Mouse (Mus musculus): ENCODE data around the gene Hist1h1c.
A peak's percentile ranks its signal among the peaks of the same experiment; 100 is the strongest.
"Not testable (repeated sequence)": the region's sequence is repeated elsewhere in the genome, so short reads cannot be mapped to it uniquely, and the experiment has no call there.

Hist1h1c gene

DNA sequence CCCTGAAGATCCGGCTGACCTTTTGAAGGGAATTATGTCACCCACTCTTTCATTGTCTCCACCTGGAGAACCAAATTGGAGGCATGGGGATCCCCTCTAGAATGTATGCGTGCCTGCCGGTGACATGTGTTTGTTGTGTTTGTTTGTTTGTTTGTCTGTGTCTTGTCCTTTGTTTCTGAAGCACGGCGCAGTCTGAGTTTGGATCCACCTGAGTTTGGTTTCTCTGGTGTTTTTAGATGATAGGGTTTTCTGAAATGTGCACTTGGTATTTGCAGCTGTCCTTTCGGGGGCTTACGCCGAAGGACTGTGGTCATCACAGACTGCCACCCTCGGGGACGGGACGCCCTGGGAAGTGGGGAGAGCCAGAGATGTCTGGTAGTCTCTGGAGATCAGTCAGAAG is 21.4 kb upstream of the Hist1h1c start:
- DNase-seq, result no peak

DNA sequence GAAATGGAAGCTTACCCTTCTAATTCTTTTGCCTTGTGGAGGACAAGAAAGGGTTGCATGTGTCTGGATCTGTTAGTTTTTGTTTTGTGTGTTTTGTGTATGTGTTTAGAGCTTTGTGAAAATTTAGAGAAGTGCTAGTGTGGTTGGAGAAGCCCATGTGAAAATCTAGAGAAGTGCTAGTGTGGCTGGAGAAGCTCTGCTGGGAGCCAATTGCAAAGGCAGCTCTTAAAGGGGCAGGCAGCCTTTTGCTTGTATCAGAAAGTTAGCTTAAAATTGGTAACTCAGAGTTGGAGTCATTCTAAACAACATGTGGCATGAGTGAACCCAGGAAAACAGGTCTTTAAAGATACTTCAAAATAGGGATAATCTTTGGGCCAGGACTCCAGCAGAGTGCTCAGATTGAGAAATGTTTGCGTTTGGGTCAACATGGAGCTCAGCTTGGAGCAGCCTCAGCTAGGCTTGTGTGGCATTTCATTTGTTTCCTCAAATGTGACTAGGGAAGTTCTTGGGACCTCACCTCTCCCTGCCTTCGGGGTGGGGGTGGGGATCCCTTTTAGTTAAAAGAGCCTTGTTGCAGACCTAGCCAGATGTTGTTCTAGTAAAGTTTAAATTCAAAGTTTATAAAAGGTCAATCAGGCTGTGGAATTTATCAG is 20.9 kb upstream of the Hist1h1c start:
- DNase-seq, result not testable (repeated sequence)

- DNase-seq, result no peak
Measured at GRCm38 (mm10) chr13:23724239-23724638, 14.4 kb upstream of the Hist1h1c start.

DNA sequence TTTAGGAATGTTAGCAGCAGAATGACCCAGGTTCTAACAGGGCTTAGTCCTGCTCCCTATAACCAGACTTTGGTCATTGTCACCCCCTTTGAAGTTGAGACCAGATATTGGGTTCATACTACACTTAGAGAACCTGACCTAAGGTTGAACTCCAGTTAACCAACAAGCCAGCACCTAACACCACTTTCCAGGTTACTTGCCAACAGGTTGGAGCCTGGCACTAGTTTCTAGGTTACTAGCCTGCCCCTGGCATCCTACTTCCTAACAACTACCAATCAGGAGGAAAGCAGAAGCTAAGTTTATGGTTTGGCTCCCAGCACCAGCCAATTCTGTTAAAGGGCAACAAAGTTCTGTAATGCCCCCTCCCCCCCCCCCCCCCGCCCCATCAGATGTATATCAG is 13.4 kb upstream of the Hist1h1c start:
- DNase-seq, result no peak

- no peak for DNase-seq
Measured at GRCm38 (mm10) chr13:23728472-23729191, 10.0 kb upstream of the Hist1h1c start.

GRCm38 (mm10) chr13:23729192-23729525 is 9.4 kb upstream of the Hist1h1c start:
- no peak for DNase-seq

- no peak for DNase-seq
Measured at GRCm38 (mm10) chr13:23729706-23730105, 8.9 kb upstream of the Hist1h1c start.

DNA sequence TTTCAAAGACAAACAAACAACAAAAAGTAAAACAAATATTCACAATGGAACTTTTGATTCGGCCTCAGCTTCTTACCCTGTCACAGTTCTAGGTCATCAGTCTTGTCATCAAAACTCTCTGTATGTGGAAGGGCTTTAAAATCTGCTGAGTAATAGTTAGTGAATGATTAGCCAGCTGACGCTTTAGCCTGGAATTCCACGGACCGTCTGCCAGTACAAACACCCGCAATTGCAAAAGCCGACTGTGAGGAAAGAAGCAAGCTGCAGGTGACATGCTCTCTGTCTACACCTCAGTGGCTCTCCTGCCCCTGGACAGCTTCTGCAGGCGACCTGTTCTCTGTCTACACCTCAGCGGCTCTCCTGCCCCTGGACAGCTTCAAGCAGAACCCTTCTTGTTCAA is 8.1 kb upstream of the Hist1h1c start:
- DNase-seq, result no peak

DNA sequence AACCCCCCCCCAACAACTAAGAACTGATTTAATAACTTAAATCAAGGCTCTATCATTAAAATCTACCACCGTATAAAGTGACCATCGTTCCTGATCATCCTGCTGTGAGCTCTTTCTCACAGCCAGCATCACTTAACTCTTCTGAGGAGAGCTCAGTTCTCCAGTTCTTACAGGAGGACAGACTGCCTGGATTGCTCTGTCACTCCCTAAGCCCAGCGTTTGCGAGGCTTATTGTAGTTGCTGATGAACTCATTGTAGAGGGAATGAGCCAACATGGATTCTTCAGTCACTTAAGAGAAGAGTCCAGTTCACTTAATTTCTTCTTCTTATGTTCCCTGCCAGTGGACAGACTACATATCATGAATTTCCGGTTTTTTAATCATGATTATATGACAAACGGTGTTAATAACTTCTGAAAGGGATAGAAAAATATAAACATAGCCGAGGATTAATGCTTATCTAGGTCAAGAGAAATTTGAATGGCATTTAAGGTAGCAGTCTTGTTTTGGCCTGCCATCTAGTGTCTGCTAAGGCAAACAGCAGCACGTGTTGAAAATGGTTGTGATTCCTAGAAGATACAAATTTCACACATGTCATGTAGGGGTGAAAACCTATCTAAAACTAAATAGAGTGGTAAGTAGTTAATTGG is 6.3 kb upstream of the Hist1h1c start:
- DNase-seq, result peak; percentile 45

DNA sequence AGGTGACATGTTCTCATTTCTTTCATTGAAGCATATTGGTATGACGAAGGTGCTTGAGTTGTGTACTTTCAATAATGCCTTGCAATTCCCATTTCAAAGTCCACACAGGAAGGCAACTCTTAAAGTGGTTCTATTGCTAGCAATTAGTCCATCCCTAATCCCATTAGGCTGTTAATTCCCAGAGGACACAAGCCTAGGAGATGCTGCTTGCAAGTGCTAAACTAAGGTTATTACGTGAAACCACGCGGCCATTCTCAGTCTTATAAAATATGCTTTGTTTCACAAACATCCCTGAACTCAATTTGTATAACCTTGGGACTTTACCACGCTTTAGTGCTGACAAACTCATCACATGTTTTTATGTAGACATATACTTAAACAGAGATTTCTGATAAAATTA is 1.5 kb upstream of the Hist1h1c start:
- DNase-seq, result no peak

DNA sequence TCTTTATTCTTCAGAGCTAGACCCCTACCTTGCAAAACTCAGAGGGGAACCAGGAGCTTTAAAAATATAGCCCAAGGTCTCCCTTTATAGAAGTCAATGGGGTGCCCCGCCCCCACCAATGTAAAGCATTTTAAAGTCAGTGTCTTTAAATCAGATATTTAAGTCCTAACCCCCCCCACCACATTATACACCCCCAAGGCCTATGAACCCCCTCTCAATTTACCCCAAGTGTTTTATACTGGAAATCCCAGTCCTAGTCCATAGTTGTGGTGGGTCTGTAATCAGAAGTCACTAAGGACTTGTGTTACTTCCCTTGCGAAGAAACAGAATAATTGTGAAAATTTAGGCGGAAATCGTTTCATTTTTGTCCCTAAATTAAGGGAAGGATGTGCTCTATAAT is 567 bp upstream of the Hist1h1c start:
- no peak for DNase-seq

DNA sequence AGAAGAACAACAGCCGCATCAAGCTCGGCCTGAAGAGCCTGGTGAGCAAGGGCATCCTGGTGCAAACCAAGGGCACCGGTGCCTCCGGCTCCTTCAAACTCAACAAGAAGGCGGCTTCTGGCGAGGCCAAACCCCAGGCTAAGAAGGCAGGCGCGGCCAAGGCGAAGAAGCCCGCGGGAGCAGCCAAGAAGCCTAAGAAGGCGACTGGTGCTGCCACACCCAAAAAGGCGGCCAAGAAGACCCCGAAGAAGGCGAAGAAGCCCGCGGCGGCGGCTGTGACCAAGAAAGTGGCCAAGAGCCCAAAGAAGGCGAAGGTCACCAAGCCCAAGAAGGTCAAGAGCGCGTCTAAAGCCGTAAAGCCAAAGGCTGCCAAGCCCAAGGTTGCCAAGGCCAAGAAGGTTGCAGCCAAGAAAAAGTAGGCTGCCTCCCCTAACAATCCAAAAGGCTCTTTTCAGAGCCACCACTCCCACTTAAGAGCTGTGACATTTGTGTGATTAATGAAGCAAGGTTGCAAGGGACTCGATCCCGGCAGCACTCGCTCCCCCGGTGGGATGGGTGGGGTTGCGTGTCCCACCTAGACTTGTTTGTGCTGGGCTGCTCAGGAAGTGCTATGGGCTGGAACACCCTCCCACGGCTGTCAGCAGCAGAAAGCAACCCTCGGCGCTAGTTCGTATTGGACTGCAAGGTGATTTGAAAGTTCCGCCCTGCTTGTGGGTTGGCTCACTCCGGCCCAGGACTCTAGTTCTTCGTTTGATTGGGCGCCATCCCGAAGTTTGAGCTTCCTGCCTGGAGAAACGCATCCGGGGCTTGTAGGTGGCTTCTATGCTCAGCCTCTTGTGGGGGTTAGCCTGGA is 687 bp downstream of the Hist1h1c start:
- DNase-seq, result peak; percentile 87 to 88

DNA sequence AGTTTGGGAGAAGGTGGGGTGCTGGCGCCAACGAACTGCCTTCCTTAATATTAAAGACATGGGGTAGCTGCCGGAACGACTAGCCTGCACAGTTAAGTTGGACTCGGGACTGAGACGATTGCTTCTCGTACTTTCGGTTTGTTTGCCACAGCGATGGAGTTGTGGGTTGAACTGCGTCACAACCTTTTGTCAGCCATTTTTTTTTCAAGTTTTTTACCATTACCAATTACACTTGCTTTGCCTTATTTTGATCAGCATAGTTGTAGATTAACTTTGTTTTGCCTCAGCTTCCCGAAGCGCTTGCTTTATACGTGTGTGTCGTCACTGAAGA is 1.3 kb downstream of the Hist1h1c start:
- DNase-seq, result no peak

DNA sequence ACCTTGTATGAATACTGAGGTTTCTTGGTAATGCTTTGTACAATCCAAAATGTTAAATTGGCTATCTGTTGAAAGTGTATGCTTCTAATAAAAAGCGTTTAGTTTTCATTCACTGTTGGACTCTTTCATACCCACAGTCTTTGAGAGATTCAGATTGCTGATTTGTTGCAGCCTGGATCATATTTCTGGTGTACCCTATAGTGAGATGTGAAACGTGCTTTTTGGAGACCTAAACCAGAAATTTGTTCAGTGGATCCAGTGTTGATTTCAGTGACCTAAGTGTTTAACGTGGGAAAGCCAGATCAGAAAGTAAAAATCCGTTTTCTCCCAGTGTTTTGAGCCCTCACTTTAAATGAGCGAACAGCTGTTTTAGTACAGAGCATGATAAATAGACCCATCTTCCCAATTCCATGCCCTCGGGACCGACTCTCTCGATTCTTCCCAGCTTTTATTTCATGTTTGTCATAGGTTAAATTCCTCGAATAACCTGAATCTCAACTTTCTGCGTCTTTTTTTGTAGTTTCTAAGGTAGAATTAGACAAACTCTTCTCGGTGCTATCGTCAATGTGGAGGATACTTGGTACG is 1.7 kb downstream of the Hist1h1c start:
- DNase-seq, result no peak

- no peak for DNase-seq
Measured at GRCm38 (mm10) chr13:23740910-23741309, 2.3 kb downstream of the Hist1h1c start.

DNA sequence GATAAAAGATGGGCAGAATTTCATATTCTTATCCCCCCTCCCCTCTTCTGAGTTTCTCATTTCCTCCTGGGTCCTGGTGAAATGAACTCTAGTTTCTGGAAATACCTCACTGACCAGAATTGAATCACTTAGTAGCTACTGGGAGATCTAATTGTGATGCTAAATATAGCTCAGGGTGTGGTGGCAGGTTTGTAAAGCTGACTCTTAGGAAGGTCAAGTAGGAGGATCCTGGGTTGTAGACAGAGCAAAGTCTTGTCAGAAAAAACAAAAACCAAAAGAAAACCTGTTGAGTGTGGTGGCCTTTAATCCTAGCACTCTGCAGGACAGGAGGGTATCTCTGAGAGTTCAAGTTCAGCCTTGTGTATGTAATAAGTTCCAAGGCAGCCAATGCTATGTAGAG is 3.4 kb downstream of the Hist1h1c start:
- no peak for DNase-seq

- no peak for DNase-seq
Measured at GRCm38 (mm10) chr13:23743215-23743614, 4.6 kb downstream of the Hist1h1c start.

GRCm38 (mm10) chr13:23743963-23744362 is 5.4 kb downstream of the Hist1h1c start:
- DNase-seq, result no peak

DNA sequence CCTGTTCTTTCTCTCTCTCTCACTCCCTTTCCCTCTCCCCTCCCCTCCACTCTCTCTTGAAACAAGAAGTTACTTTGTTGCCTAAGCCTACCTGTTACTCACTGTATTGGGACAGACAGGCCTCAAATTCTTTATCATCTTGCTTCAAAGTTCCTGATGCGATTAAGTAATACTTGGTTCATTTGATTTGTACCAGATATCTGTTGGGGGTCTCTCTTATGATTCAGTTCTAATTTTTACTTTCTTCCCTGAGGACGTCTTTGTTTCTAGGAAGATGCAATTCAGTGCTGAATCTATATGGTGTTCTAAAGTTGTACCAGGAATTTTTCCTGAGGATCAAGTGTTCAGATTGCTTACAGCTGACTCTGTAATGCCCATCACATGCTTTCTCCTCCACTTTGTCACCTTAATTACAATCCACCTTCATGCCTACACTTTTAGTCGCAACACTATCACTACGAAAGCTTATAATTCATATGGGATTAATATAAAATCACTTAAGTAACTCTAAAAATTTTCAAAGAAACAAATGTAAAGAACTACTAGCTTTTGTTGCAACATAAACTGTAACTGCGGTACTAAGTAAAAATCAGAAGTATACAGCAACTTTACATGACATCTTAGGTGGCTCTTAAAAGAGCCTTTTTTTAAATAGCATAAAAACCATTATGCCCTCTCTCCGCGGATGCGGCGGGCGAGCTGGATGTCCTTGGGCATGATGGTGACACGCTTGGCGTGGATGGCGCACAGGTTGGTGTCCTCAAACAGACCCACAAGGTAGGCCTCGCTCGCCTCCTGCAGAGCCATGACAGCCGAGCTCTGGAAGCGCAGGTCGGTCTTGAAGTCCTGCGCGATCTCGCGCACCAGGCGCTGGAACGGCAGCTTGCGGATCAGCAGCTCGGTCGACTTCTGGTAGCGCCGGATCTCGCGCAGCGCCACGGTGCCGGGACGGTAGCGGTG is 6.1 kb downstream of the Hist1h1c start:
- DNase-seq, result no peak

DNA sequence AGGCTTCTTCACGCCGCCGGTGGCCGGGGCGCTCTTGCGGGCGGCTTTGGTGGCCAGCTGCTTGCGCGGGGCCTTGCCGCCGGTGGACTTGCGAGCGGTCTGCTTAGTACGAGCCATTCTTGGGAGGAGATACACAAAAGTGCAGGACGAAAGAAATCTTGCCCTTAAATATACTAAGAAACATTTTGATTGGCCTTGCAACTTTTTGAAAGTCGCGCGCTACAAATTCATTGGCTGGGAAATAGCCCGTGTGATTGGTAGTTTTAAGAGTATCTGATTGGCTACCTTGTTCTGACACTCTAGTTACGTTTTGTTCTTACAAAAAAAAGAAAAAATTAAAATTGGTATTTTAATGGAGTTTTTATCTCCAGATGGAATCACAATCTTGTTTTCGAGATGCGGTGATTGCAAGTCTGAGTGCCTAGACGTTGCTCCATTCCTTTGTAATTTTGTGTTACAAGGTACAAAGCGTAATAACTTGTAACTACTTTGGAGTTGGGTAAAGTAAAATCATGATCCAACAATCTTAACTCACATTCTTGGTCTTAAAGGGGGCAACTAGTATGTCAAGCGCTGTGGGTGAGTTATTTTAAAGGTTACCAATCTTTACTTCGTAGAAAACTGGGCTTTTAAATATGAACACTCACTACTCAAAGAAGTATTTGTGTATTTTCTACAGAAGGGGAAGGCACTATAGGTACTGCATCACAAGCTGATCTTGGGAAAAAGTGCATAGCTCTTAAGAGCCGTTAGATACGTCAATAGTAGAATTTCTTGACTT is 7.0 kb downstream of the Hist1h1c start, which contains the start of gene Hist1h3c:
TSS of gene Hist1h3c (minus strand) at position 222 of the 781 bp plus-strand sequence.
- peak; percentile 89 to 93 for DNase-seq

Measured in cerebellum, postnatal 14 days (tissue).